Mouse (Mus musculus) liver, postnatal 0 days (tissue): Measurements from ENCODE around the gene Olfr1279.

Experiments used
- CTCF ChIP-seq: sonication (generic); IDR thresholded peaks from 2 replicates; pipeline ENCODE4 v1.5.1; 2016; ENCODE audit warnings: antibody characterized with exemption, low read depth
- EP300 ChIP-seq: IDR thresholded peaks from 2 replicates; pipeline ENCODE4 v1.6.1; 2016; ENCODE audit warnings: antibody characterized with exemption, low read depth, mild to moderate bottlenecking

DNA sequence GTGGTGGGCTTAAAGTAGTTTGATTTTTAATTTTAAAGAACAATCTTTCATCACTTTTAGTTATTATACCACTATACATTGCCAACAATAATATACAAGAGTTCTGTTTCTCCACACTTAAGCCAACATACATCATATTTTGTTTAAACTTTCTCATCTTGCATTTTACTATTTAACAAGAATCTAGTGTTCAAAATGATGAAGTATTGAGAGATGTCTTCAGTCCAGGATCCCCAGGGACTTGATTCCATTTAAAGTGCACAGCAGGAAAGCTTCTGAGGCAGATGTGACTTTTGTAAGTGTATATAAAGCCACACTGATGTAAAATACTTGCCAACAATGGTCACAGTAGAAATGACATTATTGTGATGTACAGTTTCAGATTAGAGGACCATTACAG is 13.3 kb downstream of the Olfr1279 start, which contains the start of gene Olfr1280:
- TF ChIP-seq CTCF (no peak), EP300 (no peak)
